Mouse (Mus musculus) myocyte (in vitro differentiated cells): ENCODE measurements around the gene Auts2. TPM values are rescaled to one million over a fixed set of nuclear protein-coding genes. Genes with fewer than 3 reads are reported as not detected.

ENCODE experiments used
- H3K27me3 ChIP-seq: one replicate; pipeline ENCODE4 v1.6.1; 2011; ENCODE audit not compliant: control insufficient read depth, insufficient read depth, insufficient read length
- H3K36me3 ChIP-seq: one replicate; pipeline ENCODE4 v1.6.1; 2011; ENCODE audit not compliant: control insufficient read depth, insufficient read depth
- H3K4me2 ChIP-seq: one replicate; pipeline ENCODE4 v1.6.1; 2011; ENCODE audit warnings: low read depth, control low read depth
- H3K4me3 ChIP-seq: one replicate; pipeline ENCODE4 v1.5.1; 2011; ENCODE audit warnings: mild to moderate bottlenecking, control low read depth, moderate library complexity
- H3K79me2 ChIP-seq: one replicate; pipeline ENCODE4 v1.6.1; 2011; ENCODE audit not compliant: control insufficient read depth, insufficient read depth
- H3ac ChIP-seq: one replicate; pipeline ENCODE4 v1.6.1; 2011; ENCODE audit not compliant: control insufficient read depth, insufficient read length
- CEBPB ChIP-seq: IDR thresholded peaks from 2 replicates; pipeline ENCODE4 v1.6.1; 2011; ENCODE audit warnings: mild to moderate bottlenecking, moderate library complexity; ENCODE audit not compliant: poor library complexity, insufficient read depth, severe bottlenecking
- E2F4 ChIP-seq: IDR thresholded peaks from one replicate; pipeline ENCODE4 v1.6.1; 2011; ENCODE audit warnings: mild to moderate bottlenecking, control low read depth, moderate library complexity; ENCODE audit not compliant: insufficient read depth
- MAX ChIP-seq: IDR thresholded peaks from one replicate; pipeline ENCODE4 v1.6.1; 2011; ENCODE audit warnings: low read depth, mild to moderate bottlenecking, control low read depth
- MYOD1 ChIP-seq, 3 experiments: IDR thresholded peaks; one replicate each; pipeline ENCODE4 v1.6.1; 2011; ENCODE audit warnings: control low read depth in 2 of 3, low read depth in 2 of 3, mild to moderate bottlenecking in 2 of 3, moderate library complexity in 1 of 3; ENCODE audit not compliant: insufficient read length in 2 of 3, control insufficient read depth in 1 of 3
- MYOG ChIP-seq, 3 experiments: IDR thresholded peaks; one replicate each; pipeline ENCODE4 v1.6.1; 2011; ENCODE audit warnings: control low read depth in 2 of 3, low read depth in 2 of 3, mild to moderate bottlenecking in 2 of 3; ENCODE audit not compliant: insufficient read length in 2 of 3, control insufficient read depth in 1 of 3, insufficient read depth in 1 of 3
- POLR2A ChIP-seq: IDR thresholded peaks from one replicate; pipeline ENCODE4 v1.6.1; 2011; ENCODE audit warnings: low read depth, mild to moderate bottlenecking, control low read depth, moderate library complexity; ENCODE audit not compliant: insufficient read length
- POLR2AphosphoS2 ChIP-seq: IDR thresholded peaks from one replicate; pipeline ENCODE4 v1.6.1; 2011; ENCODE audit warnings: low read depth, control low read depth; ENCODE audit not compliant: insufficient read length
- REST ChIP-seq: IDR thresholded peaks from one replicate; pipeline ENCODE4 v1.6.1; 2011; ENCODE audit warnings: mild to moderate bottlenecking, control low read depth, moderate library complexity; ENCODE audit not compliant: insufficient read depth, insufficient read length
- SRF ChIP-seq: IDR thresholded peaks from one replicate; pipeline ENCODE4 v1.6.1; 2011; ENCODE audit warnings: low read depth; ENCODE audit not compliant: control insufficient read depth, insufficient read length
- TCF12 ChIP-seq: IDR thresholded peaks from one replicate; pipeline ENCODE4 v1.6.1; 2011; ENCODE audit warnings: mild to moderate bottlenecking, control low read depth; ENCODE audit not compliant: poor library complexity, insufficient read depth, severe bottlenecking
- TCF3 ChIP-seq: IDR thresholded peaks from one replicate; pipeline ENCODE4 v1.6.1; 2011; ENCODE audit warnings: low read depth, control low read depth; ENCODE audit not compliant: insufficient read length
- USF1 ChIP-seq: IDR thresholded peaks from one replicate; pipeline ENCODE4 v1.6.1; 2011; ENCODE audit warnings: low read depth, mild to moderate bottlenecking, control low read depth, moderate library complexity
- polyA plus RNA-seq: library from polyadenylated mRNA; unstranded; fragments of >200 nt; fragmentation: generic; extraction: Trizol; gene quantifications from one replicate; pipeline ENCODE4 v1.2.1, GENCODE M21; 2012; ENCODE audit warnings: missing spikeins

The Auts2 gene
- polyA plus RNA-seq, 1 experiment = 8.0 TPM

DNA sequence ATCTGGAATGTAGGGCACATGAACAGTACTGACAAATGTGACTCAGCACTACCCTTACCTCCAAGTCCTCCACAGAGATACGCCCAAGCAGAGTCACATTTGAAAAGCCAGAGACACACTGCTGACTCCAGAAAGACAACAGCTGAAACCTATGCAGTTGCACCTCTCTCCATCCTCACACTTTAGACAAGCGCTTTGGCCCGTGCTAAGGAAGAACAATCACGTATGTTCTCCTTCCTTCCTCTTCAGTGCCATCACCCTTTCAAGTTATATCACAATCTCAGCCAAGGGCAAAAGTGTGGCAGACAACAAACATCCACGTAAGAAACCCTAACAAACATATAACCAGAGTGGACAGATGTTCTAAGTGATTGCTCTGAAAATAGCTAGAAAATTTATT is 374.9 kb downstream of the Auts2 start:
- no peak overlapping the region for H3K4me3 ChIP-seq
- no peaks in the 10 kb centered on the region for H3K36me3 ChIP-seq
- TF ChIP-seq POLR2AphosphoS2 = no peak
- TF ChIP-seq MAX = no peak
- TF ChIP-seq E2F4 = no peak
- no peak for TF ChIP-seq MYOD1 (IDR thresholded peaks at IDR 0.05; ENCODE audit: control insufficient read depth in 1 of 3, insufficient read length in 2 of 3, low read depth in 2 of 3)
- TF ChIP-seq USF1 = no peak
- TF ChIP-seq TCF12 = no peak
- TF ChIP-seq SRF = no peak
- TF ChIP-seq CEBPB = no peak
- TF ChIP-seq MYOG (IDR thresholded peaks at IDR 0.05; ENCODE audit: control insufficient read depth in 1 of 3, insufficient read depth in 1 of 3, insufficient read length in 2 of 3, low read depth in 2 of 3) = no peak
- TF ChIP-seq REST = no peak
- no peak for TF ChIP-seq TCF3
- no peak for TF ChIP-seq POLR2A
- H3ac ChIP-seq = no peak overlapping the region
- H3K27me3 ChIP-seq = no peaks in the 10 kb centered on the region
- H3K79me2 ChIP-seq = no peaks in the 10 kb centered on the region
- H3K4me2 ChIP-seq = no peak overlapping the region

DNA sequence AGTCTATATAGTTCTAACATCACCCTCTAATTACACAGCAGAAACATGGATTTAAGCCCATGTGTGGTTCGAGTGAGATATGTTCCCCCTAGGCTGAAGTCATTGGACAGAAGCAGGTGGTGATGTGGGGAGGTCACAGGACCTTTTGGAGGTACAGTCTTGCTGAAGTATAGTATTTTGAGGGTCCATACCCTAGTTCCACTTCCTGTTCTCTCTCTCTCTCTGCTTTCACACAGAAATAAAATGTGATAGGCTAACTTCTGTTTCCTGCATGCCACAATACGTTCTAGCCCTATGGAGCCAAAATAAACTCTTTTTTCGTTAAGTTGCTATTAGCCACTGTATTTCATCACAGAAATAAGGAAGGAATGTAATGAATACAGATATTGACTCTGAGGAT is 376.6 kb downstream of the Auts2 start:
- no peak overlapping the region for H3ac ChIP-seq
- no peak overlapping the region for H3K4me3 ChIP-seq
- no peak overlapping the region for H3K4me2 ChIP-seq
- H3K36me3 ChIP-seq = no peaks in the 10 kb centered on the region
- no peaks in the 10 kb centered on the region for H3K27me3 ChIP-seq
- TF ChIP-seq MYOG (IDR thresholded peaks at IDR 0.05; ENCODE audit: control insufficient read depth in 1 of 3, insufficient read depth in 1 of 3, insufficient read length in 2 of 3, low read depth in 2 of 3) = no peak
- no peak for TF ChIP-seq POLR2AphosphoS2
- no peak for TF ChIP-seq TCF12
- TF ChIP-seq REST = no peak
- TF ChIP-seq TCF3 = no peak
- TF ChIP-seq CEBPB = no peak
- TF ChIP-seq E2F4 = no peak
- TF ChIP-seq MAX = no peak
- no peak for TF ChIP-seq USF1
- no peak for TF ChIP-seq SRF
- TF ChIP-seq POLR2A = no peak
- no peak for TF ChIP-seq MYOD1 (IDR thresholded peaks at IDR 0.05; ENCODE audit: control insufficient read depth in 1 of 3, insufficient read length in 2 of 3, low read depth in 2 of 3)
- no peaks in the 10 kb centered on the region for H3K79me2 ChIP-seq

DNA sequence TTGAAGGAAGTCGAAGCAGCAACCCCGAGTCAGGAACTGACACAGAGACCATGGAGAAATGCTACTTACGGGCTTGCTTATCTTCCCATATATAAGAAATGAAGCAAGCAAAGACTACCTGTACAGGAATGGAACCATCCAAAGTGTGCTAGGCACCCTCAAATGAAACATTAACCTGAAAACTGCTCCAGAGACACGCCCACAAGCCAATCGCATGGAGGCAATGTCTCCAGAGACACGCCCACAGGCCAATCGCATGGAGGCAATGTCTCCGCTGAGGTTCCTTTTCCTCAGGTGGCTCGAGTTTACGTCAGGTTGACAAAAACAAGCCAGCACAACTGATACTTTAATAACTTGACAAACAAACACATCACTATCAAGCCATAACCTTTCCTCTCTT is 379.2 kb downstream of the Auts2 start:
- TF ChIP-seq MYOD1 (IDR thresholded peaks at IDR 0.05; ENCODE audit: control insufficient read depth in 1 of 3, insufficient read length in 2 of 3, low read depth in 2 of 3) = no peak
- TF ChIP-seq TCF3 = no peak
- no peak for TF ChIP-seq E2F4
- no peak for TF ChIP-seq MYOG (IDR thresholded peaks at IDR 0.05; ENCODE audit: control insufficient read depth in 1 of 3, insufficient read depth in 1 of 3, insufficient read length in 2 of 3, low read depth in 2 of 3)
- TF ChIP-seq POLR2AphosphoS2 = no peak
- TF ChIP-seq USF1 = no peak
- no peak for TF ChIP-seq MAX
- no peak for TF ChIP-seq CEBPB
- Histone ChIP-seq H3K79me2 (no peaks in the 10 kb centered on the region), H3K27me3 (no peaks in the 10 kb centered on the region), H3K4me2 (no peak overlapping the region), H3K4me3 (no peak overlapping the region), H3K36me3 (no peaks in the 10 kb centered on the region), H3ac (no peak overlapping the region)

DNA sequence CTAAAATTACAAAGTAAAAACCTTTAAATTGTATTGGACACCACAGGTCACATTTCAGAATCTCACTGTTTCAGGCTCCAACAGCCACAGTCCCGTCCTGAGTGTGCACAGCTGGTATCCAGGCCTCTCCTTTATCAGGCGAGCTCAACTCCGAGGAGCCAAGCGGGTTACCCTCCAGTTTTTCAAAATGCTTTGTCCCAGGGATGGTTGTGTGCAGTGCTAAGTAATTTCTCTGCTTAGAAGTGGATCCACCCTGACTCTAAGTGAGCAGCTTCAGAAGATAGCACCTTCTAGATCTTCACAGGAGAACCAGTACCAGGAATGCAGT is 381.0 kb downstream of the Auts2 start:
- TF ChIP-seq MAX (no peak), E2F4 (no peak), CEBPB (no peak), REST (no peak), MYOG (IDR thresholded peaks at IDR 0.05; ENCODE audit: control insufficient read depth in 1 of 3, insufficient read depth in 1 of 3, insufficient read length in 2 of 3, low read depth in 2 of 3) (no peak), TCF3 (no peak), TCF12 (no peak), POLR2AphosphoS2 (no peak), POLR2A (no peak), MYOD1 (IDR thresholded peaks at IDR 0.05; ENCODE audit: control insufficient read depth in 1 of 3, insufficient read length in 2 of 3, low read depth in 2 of 3) (no peak), USF1 (no peak), SRF (no peak)
- H3K4me3 ChIP-seq = no peak overlapping the region
- H3ac ChIP-seq = no peak overlapping the region
- H3K79me2 ChIP-seq = no peaks in the 10 kb centered on the region
- no peak overlapping the region for H3K4me2 ChIP-seq
- H3K36me3 ChIP-seq = no peaks in the 10 kb centered on the region
- H3K27me3 ChIP-seq = no peaks in the 10 kb centered on the region
